Mouse (Mus musculus): ENCODE measurements around the gene Selenov. TPM values are rescaled to one million over a fixed set of nuclear protein-coding genes. Genes with fewer than 3 reads are reported as not detected.

Selenov gene
- not detected in 4 replicates for total RNA-seq (2023)

DNA sequence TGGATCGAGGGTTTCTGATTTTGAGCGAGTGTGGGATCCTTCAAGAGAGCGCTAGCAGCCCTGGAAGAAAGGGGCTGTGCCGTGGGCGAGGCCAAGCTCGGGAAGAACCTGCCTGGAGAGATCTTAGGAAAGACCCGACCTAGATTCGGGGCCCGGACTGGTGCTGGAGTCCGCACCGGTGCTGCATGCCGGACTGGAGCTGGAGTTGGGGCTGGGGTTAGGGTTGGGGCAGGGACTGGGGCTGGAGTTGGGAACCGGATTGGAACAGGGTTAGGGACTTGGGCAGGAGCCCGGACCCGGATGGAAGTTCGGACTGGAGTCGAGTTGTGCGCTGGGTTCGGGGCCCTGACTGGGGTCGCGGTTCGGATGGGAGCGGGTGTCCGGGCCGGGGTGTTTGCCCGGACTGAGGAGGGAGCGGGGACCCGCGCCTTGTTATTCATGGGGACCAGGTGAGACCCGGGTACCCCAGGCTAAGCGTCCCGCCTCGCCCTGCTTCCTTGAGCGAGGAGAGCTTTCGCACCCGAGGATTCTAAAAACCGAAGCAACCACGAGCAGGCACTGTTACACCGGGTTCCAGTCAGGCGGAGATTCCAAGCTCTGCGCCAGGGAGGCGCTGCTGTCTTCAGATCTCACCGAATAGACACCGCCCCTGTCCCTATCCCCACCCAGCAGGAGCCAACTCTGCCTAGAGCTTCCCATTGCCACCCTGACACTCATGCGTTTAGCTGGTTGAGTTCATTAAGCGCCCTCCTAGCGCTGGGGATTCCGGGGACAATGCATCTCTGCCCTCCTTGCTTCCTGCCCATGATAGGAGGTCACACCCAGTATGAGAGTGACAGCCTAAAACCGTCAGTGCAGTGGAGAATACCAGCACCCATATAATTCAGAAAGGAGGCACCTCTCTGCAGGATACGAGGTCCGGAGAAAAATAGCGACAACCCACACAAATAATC, at the start of gene Selenov:
Gene Selenov (minus strand): TSS at position 549 of the 953 bp plus-strand sequence.

DNA sequence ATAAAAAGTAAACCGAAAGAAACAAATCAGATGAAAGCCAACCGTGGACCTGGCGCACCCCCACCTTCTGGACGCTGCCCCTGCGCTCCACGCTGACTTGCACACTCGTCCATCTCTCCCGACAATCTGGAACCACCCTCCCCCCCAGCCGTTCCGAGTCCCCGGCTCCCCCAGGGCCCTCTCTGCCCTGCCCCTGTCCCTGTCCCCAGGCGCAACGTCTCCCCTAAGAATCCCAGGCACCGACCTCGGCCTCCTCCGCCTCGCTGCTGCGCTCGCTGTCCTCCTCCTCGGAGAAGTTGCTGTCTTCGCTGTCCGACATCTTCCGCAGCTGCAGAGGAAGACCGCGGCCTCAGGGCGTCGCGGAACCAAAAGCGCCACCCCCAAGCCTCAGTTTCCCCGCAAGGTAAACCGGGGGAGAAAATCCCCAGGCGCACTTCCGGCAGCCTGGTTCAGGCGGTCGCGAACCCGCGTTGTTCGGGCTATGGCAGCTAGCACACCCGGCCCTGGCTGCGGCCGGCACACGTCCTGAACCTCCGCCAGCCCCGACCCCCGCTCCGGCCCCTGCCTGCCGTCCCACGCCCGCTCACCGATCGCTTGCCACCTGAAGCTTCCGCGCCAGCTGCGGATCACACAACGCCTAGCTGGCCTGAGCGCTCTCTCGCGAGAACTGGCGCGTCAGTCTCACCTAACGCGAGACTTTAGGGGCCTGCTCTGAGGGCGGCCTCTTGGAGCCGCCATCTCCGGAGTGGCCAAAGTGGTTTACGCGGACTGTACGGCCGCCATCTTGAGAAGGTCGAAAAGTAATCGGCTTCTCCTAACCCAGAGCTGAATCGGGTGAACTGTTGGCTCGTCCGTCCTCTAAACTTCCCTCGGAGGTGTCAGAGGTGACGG, 47.4 kb upstream of the Selenov start, which contains the start of gene Supt5:
Gene Supt5 (minus strand): TSS at position 639 of the 891 bp plus-strand sequence.

DNA sequence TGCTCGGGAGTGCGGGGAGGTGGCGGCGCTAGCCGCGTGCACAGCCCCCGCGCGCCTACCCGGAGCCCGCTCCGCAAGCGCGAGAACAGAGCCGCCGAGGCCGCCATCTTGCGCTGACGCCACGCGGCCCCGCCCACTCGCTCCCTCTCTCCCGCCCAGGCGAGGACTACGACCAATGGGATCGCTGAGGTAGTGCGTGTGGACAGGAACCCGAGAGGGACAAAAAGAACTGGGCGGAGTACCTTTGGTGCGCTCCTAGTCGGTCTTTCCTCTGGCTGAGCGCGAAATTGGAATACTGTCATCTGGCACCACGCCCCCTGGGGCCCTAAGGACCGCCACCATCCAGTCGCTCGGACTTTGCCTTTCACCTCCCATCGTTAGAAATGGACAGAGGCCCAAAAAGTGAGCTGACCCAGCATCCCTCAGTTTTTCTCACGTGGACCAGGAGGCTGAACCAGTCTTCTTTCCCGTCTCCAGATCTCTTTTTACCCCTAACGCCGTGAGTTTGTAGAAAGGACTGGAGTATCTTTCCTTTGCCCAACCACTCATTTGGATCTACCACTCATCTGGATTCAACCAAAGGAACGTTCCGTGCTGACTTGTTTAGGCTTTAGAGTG, 21.0 kb upstream of the Selenov start, which contains the start of gene Timm50:
Gene Timm50 (minus strand): TSS at position 147 of the 618 bp plus-strand sequence.

DNA sequence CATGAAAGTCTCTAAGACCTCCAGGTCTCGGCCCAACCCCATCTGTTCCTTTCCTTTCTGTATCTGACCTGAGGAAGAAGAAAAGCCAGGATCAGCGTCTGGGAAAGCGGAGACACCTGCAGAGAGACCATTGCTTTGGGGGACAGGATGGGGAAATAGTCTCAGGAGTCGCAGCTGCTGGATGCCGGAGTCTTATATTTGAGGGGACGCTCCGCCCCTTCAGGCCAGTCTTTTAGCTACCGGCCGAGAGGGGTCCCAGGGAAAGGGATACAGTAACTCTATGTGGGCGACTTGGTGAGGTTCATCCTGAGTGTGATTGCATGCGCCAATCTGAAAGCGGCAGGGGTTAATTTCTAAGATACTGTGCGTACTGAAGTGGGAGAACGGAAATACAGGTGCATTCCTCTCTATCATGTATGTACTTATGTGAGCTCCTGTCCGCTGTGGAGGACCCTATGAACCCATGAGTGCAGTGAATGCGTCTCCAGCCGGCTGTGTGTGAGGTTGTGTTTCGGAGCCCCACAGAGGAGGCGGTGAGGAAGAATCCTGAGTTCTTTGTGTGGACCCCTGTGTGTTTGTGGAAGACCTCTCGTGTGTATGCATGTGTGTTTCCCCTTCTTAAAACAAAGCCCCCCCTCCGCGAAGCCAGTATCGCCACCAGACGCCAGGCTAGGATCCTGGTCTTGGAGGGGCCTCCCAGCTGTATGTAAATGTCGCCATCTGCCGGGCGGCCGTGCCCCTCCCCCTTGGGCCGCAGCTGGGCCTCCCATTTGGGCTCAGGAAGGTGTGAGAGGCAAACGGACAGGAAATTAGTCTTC, 10.8 kb upstream of the Selenov start, which contains the start of gene Dll3:
Gene Dll3 (minus strand): TSS at position 623 of the 818 bp plus-strand sequence.

DNA sequence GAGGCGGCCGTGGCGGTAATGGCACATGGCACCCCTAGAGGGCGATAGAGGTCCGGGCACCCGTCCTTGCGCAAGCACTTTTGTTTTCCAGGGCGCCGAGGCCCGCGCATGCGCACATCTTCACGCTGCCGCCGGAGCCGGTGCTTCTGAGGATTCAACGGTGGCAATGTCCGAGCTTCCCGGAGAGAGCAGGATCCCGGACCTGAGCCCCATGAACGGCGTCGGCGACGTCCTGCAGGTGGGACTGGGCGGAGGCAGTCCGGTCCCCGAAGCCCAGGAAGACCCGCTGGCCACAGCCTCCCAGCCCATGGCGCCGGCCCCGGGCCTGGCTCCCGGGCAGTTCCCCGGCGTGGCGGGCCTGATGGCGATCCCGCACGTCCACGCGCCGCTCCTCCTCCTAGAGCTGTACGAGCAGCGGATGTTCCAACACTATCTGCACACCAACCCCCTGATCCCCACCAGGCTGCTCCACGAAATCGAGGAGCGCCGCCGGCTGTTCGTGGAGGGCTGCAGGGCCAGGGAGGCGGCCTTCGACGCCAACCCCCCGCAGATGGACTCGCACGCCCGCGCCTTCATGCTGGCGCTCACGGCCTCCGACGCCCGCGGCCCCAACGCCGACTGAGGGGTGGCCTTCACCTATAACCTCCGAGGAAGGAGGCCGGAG, 13.2 kb downstream of the Selenov start, which contains the start of gene Eid2b:
Gene Eid2b (plus strand): TSS at position 125 of the 664 bp plus-strand sequence.

GRCm38 (mm10) chr7:28267129-28268041, 23.6 kb downstream of the Selenov start, which contains the start of gene Eid2:
Gene Eid2, plus strand, starts transcription at chr7:28267881.

Other genes with a start within 250 kb of the Selenov start
- 105 to 128 TPM (median 110 TPM) in 4 replicates for gene Psmc4, start 241.1 kb downstream of the Selenov start, total RNA-seq (2023)
- gene Fcgbp, start 219.9 kb downstream of the Selenov start, total RNA-seq (2023), result not detected in 4 replicates
- not detected in 4 replicates for gene 9530053A07Rik, start 161.7 kb downstream of the Selenov start, total RNA-seq (2023)
- gene Fbl, start 121.5 kb downstream of the Selenov start, total RNA-seq (2023), result 213 to 229 TPM (median 221 TPM) in 4 replicates
- 19.6 to 26.1 TPM (median 20.6 TPM) in 4 replicates for gene Dyrk1b, start 111.7 kb downstream of the Selenov start, total RNA-seq (2023)
- 1.1 to 1.8 TPM (median 1.3 TPM) in 4 replicates for gene Eid2, start 23.3 kb downstream of the Selenov start, total RNA-seq (2023)
- 2.8 to 3.8 TPM (median 3.1 TPM) in 4 replicates for gene Eid2b, start 13.4 kb downstream of the Selenov start, total RNA-seq (2023)
- 0.45 to 0.73 TPM in 2 of 4 replicates, not detected in the others for gene Dll3, start 11.1 kb upstream of the Selenov start, total RNA-seq (2023)
- gene Timm50, start 20.9 kb upstream of the Selenov start, total RNA-seq (2023), result 35.7 to 50.0 TPM (median 41.5 TPM) in 4 replicates
- gene Supt5, start 47.6 kb upstream of the Selenov start, total RNA-seq (2023), result 158 to 180 TPM (median 162 TPM) in 4 replicates
- gene Rps16, start 59.5 kb upstream of the Selenov start, total RNA-seq (2023), result 2,978 to 3,247 TPM (median 3,204 TPM) in 4 replicates
- gene Plekhg2, start 81.4 kb upstream of the Selenov start, total RNA-seq (2023), result 130 to 143 TPM (median 135 TPM) in 4 replicates
- 804 to 1,027 TPM (median 895 TPM) in 4 replicates for gene Zfp36, start 89.1 kb upstream of the Selenov start, total RNA-seq (2023)
- gene Med29, start 101.5 kb upstream of the Selenov start, total RNA-seq (2023), result 13.9 to 18.0 TPM (median 15.8 TPM) in 4 replicates
- gene Paf1, start 101.8 kb upstream of the Selenov start, total RNA-seq (2023), result 156 to 175 TPM (median 161 TPM) in 4 replicates
- gene Gmfg, start 146.3 kb upstream of the Selenov start, total RNA-seq (2023), result 222 to 256 TPM (median 254 TPM) in 4 replicates
- gene Lrfn1, start 160.8 kb upstream of the Selenov start, total RNA-seq (2023), result 0.95 to 1.3 TPM (median 1.3 TPM) in 4 replicates
- not detected in 4 replicates for gene Ifnl2, start 219.3 kb upstream of the Selenov start, total RNA-seq (2023)
- gene Ifnl3, start 231.7 kb upstream of the Selenov start, total RNA-seq (2023), result not detected in 4 replicates
- not detected in 4 replicates for gene Sycn, start 249.7 kb upstream of the Selenov start, total RNA-seq (2023)